Mouse (Mus musculus): ENCODE measurements around the gene Tnp2.
A peak's percentile ranks its signal among the peaks of the same experiment; 100 is the strongest.

The Tnp2 gene

GRCm38 (mm10) chr16:10787548-10788058 is 857 bp downstream of the Tnp2 start:
- DNase-seq, result no peak

GRCm38 (mm10) chr16:10786782-10787547 is 1.5 kb downstream of the Tnp2 start:
- no peak for DNase-seq

- DNase-seq, result peak; percentile 81
Measured at GRCm38 (mm10) chr16:10786288-10786687, 2.2 kb downstream of the Tnp2 start.

GRCm38 (mm10) chr16:10785371-10786231 is 2.9 kb downstream of the Tnp2 start, which contains the start of gene Socs1:
Socs1 (minus strand) TSS chr16:10785536.
- peak; percentile 88 for DNase-seq

- peak; percentile 90 for DNase-seq
Measured at GRCm38 (mm10) chr16:10784793-10785370, 3.6 kb downstream of the Tnp2 start.

GRCm38 (mm10) chr16:10783883-10784792 is 4.3 kb downstream of the Tnp2 start:
- peak; percentile 47 for DNase-seq

GRCm38 (mm10) chr16:10783451-10783850 is 5.0 kb downstream of the Tnp2 start:
- no peak for DNase-seq

GRCm38 (mm10) chr16:10783152-10783434 is 5.4 kb downstream of the Tnp2 start:
- no peak for DNase-seq

- DNase-seq, result peak; percentile 24
Measured at GRCm38 (mm10) chr16:10782377-10783151, 5.9 kb downstream of the Tnp2 start.

- no peak for DNase-seq
Measured at GRCm38 (mm10) chr16:10781862-10782371, 6.5 kb downstream of the Tnp2 start.

- no peak for DNase-seq
Measured at GRCm38 (mm10) chr16:10780631-10781120, 7.8 kb downstream of the Tnp2 start.

- no peak for DNase-seq
Measured at GRCm38 (mm10) chr16:10777579-10778160, 10.8 kb downstream of the Tnp2 start.

- DNase-seq, result no peak
Measured at GRCm38 (mm10) chr16:10776322-10776721, 12.1 kb downstream of the Tnp2 start.

GRCm38 (mm10) chr16:10774726-10775125 is 13.7 kb downstream of the Tnp2 start:
- no peak for DNase-seq

GRCm38 (mm10) chr16:10773543-10773942 is 14.9 kb downstream of the Tnp2 start:
- no peak for DNase-seq

- no peak for DNase-seq
Measured at GRCm38 (mm10) chr16:10771769-10772510, 16.5 kb downstream of the Tnp2 start.

GRCm38 (mm10) chr16:10770531-10771325 is 17.7 kb downstream of the Tnp2 start:
- DNase-seq, result no peak

- DNase-seq, result no peak
Measured at GRCm38 (mm10) chr16:10769661-10770060, 18.8 kb downstream of the Tnp2 start.

- no peak for DNase-seq
Measured at GRCm38 (mm10) chr16:10768821-10769220, 19.6 kb downstream of the Tnp2 start.

All from kidney, adult 18-20 months (tissue).